Mouse (Mus musculus): ENCODE data around the gene Cyp1a2.

- TF ChIP-seq POLR2A (IDR thresholded peaks at IDR 0.05; ENCODE audit: low read depth, low read length) (no peak), CTCF (IDR thresholded peaks at IDR 0.05; ENCODE audit: extremely low read depth, insufficient read depth, insufficient read length, insufficient replicate concordance) (no peak)
Measured at GRCm38 (mm10) chr9:57728312-57728711, 44.8 kb upstream of the Cyp1a2 start.
